ENCODE assay signal across 8 mouse cellular contexts in the genomic region with DNA sequence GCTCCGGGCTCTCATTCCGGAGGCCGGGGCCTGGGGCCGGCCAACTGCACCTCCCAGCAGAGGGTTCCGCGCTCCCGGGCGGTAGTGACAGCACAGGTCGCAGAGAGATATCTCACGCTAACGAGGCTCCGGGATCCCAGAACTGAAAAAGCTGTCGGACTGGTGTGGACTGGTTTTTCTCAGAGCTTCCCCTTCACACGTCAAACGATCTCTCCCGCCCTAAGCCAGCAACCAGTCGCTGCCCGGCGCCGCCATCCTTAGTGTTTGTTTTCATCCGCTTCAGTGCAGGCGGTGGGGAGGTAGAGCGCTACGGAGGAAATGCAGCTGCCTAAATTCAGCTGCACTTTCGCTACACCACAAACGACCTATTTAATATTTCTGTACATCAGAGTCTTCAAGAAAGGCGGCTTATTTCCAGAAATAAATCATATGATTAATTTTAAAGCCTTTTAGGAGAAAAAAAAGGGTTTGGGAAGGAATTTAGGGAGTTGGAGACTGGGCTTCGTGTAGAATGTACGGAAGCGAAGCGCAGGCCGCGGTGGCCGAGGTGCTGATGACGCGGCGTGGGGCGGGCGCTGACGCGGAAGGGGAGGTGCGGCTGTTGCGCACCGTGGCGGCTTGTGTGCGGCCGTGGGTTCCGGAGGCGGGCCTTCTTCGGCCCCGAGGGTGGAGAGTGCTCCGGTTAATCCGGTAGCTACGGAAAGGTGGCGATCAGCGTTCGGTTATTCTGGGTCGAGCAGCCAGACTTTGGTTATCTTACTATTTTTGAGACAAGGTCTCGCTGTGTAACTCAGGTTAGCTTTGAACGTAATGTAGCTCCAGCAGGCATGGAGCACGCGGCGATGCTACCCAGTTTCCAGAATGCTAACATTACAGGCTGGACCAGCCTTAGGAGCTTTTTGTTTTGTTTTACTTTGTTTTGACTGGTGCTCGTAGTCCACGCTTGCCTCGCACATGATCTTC. TPM values are rescaled to one million over a fixed set of nuclear protein-coding genes. Genes with fewer than 3 reads are reported as not detected.
A peak's percentile ranks its signal among the peaks of the same experiment; 100 is the strongest.
DNase-seq lines count a peak whose midpoint lies in the region; ATAC-seq and TF ChIP-seq lines count a peak whose summit lies in the region.

A gene (minus strand): TSS at position 305 of the 963 bp plus-strand sequence.
A gene (plus strand): TSS at position 581 of the 963 bp plus-strand sequence.

- no peaks in the 10 kb centered on the region for H3K9me3 ChIP-seq in CH12.LX (replicated peaks; ENCODE audit: low read length)
- no peaks in the 10 kb centered on the region for H3K9me3 ChIP-seq in forebrain, embryonic 12.5 days
- no peaks in the 10 kb centered on the region for H3K9me3 ChIP-seq in liver, postnatal 0 days (ENCODE audit: low read length)
- no peaks in the 10 kb centered on the region for H3K9me3 ChIP-seq in neural tube, embryonic 14.5 days (ENCODE audit: control insufficient read depth, low read length)

- under 1% methylated on average over 66 of the region's 66 CpGs for WGBS in forebrain, embryonic 12.5 days
- WGBS in large intestine, adult 2 months = under 1% methylated on average over 64 of the region's 66 CpGs
- under 1% methylated on average over 66 of the region's 66 CpGs for WGBS in liver, postnatal 0 days (ENCODE audit: insufficient replicate concordance)
- under 1% methylated on average over 66 of the region's 66 CpGs for WGBS in neural tube, embryonic 14.5 days

- no peak for TF ChIP-seq EP300 in CH12.LX (IDR thresholded peaks at IDR 0.05; ENCODE audit: low read length)
- TF ChIP-seq EP300 in liver, postnatal 0 days (IDR thresholded peaks at IDR 0.05; ENCODE audit: low read depth) = peak; percentile 61; the same call in 1 of the 2 replicates

- H3K4me3 ChIP-seq in CH12.LX (replicated peaks in 1 of 3; ENCODE audit: low read depth in 2 of 3, low read length in 2 of 3, poor library complexity in 1 of 3) = peak within 1 kb of the TSS; percentile 74 to 95 (median 89)
- peak within 1 kb of the TSS; percentile 82 for H3K4me3 ChIP-seq in forebrain, embryonic 12.5 days (replicated peaks)
- peak within 1 kb of the TSS; percentile 96 for H3K4me3 ChIP-seq in liver, postnatal 0 days (ENCODE audit: low read depth, low read length)
- H3K4me3 ChIP-seq in neural tube, embryonic 14.5 days (ENCODE audit: low read depth, low read length) = peak within 1 kb of the TSS; percentile 85

- H3K27ac ChIP-seq in CH12.LX (ENCODE audit: insufficient read depth, low read depth) = peak within 1 kb of the TSS; percentile 64
- peak within 1 kb of the TSS; percentile 71 for H3K27ac ChIP-seq in forebrain, embryonic 12.5 days
- peak within 1 kb of the TSS; percentile 92 for H3K27ac ChIP-seq in liver, postnatal 0 days (ENCODE audit: low read depth)
- peak within 1 kb of the TSS; percentile 70 for H3K27ac ChIP-seq in neural tube, embryonic 14.5 days (ENCODE audit: low read depth, low read length)

- H3K79me2 ChIP-seq in CH12.LX (replicated peaks; ENCODE audit: control insufficient read depth, extremely low read depth, insufficient read depth, poor library complexity, severe bottlenecking) = peaks cover 18% of the 10 kb centered on the region

- intact Hi-C loops in heart, postnatal 10 days (cut with DNase I) = loop anchor here (2.0 kb wide), 1 partner anchor 20 kb away; a partner anchor contains a TSS

- TF ChIP-seq RAD21 in CH12.LX (IDR thresholded peaks at IDR 0.05; ENCODE audit: low read depth, low read length) = no peak; the same call in 1 of the 2 replicates

- dilution Hi-C loops in CH12.LX (cut with MboI; ENCODE audit: extremely low pct_ligation_motif_present, extremely low pct_unique_long_range_greater_than_20kb, low sequenced_read_pairs) = no loop called here

- peak within 1 kb of the TSS; percentile 92 for H3K4me2 ChIP-seq in CH12.LX (ENCODE audit: insufficient read depth, low read depth, poor library complexity, severe bottlenecking)
- peak within 1 kb of the TSS; percentile 68 for H3K4me2 ChIP-seq in forebrain, embryonic 12.5 days
- peak within 1 kb of the TSS; percentile 75 for H3K4me2 ChIP-seq in liver, postnatal 0 days (ENCODE audit: low read depth, low read length)
- peak within 1 kb of the TSS; percentile 88 for H3K4me2 ChIP-seq in neural tube, embryonic 14.5 days (ENCODE audit: low read depth, low read length)

- peak within 1 kb of the TSS; percentile 92 for H3K9ac ChIP-seq in CH12.LX (ENCODE audit: insufficient read depth, low read depth)
- peak within 1 kb of the TSS; percentile 66 for H3K9ac ChIP-seq in forebrain, embryonic 12.5 days
- H3K9ac ChIP-seq in liver, postnatal 0 days (replicated peaks) = peak within 1 kb of the TSS; percentile 98
- peak within 1 kb of the TSS; percentile 70 for H3K9ac ChIP-seq in neural tube, embryonic 14.5 days (replicated peaks; ENCODE audit: low read depth, low read length)

- H3K4me1 ChIP-seq in CH12.LX (ENCODE audit: control insufficient read depth in 1 of 2, insufficient read depth in 2 of 2) = peaks cover 5 to 29% of the 10 kb centered on the region in 2 experiments
- H3K4me1 ChIP-seq in forebrain, embryonic 12.5 days = peaks cover 16% of the 10 kb centered on the region
- H3K4me1 ChIP-seq in liver, postnatal 0 days (ENCODE audit: insufficient read depth) = peaks cover 12% of the 10 kb centered on the region
- H3K4me1 ChIP-seq in neural tube, embryonic 14.5 days (ENCODE audit: control insufficient read depth, insufficient read depth, low read length) = peaks cover 11% of the 10 kb centered on the region

- TF ChIP-seq POLR2A in CH12.LX (IDR thresholded peaks at IDR 0.05; ENCODE audit: low read depth, low read length) = peak; percentile 86

- DNase-seq in CH12.LX (ENCODE audit: extremely low read depth) = peak; percentile 83
- DNase-seq in c-Kit-positive CD71-positive TER-119-negative erythroid progenitor cells, embryonic 14.5 days (ENCODE audit: low read depth) = peak; percentile 83
- DNase-seq in heart, postnatal 10 days = peak; percentile 94 to 95
- peak; percentile 64 for DNase-seq in large intestine, adult 2 months (ENCODE audit: low read depth, low spot score)
- peak; percentile 97 for DNase-seq in liver, postnatal 0 days
- peak; percentile 95 for DNase-seq in testis, postnatal 10 days (ENCODE audit: low spot score)

- TF ChIP-seq CTCF in CH12.LX (conservative IDR thresholded peaks at IDR 0.05 in 1 of 2, IDR thresholded peaks at IDR 0.05 in 1 of 2; ENCODE audit: low read depth in 2 of 2, low read length in 2 of 2) = 0 out of 4 replicates have a peak, but pooled peaks of 1 of the 2 experiments have one; percentile 1
- no peak for TF ChIP-seq CTCF in liver, postnatal 0 days (IDR thresholded peaks at IDR 0.05; ENCODE audit: low read depth)

- H3K27me3 ChIP-seq in CH12.LX (replicated peaks) = no peaks in the 10 kb centered on the region
- no peaks in the 10 kb centered on the region for H3K27me3 ChIP-seq in forebrain, embryonic 12.5 days
- no peaks in the 10 kb centered on the region for H3K27me3 ChIP-seq in liver, postnatal 0 days (ENCODE audit: insufficient read depth, low read length)
- no peaks in the 10 kb centered on the region for H3K27me3 ChIP-seq in neural tube, embryonic 14.5 days (ENCODE audit: control insufficient read depth, insufficient read depth, low read length)

- H3K36me3 ChIP-seq in CH12.LX (replicated peaks in 1 of 2; ENCODE audit: control insufficient read depth in 1 of 2, insufficient read depth in 1 of 2, low read length in 1 of 2) = peaks cover 3 to 11% of the 10 kb centered on the region in 2 experiments
- H3K36me3 ChIP-seq in forebrain, embryonic 12.5 days (replicated peaks) = no peaks in the 10 kb centered on the region
- H3K36me3 ChIP-seq in liver, postnatal 0 days (replicated peaks; ENCODE audit: insufficient read depth, low read length) = no peaks in the 10 kb centered on the region
- H3K36me3 ChIP-seq in neural tube, embryonic 14.5 days (ENCODE audit: control insufficient read depth, insufficient read depth, low read length) = no peaks in the 10 kb centered on the region

- in situ Hi-C loops in CH12.LX (cut with MboI; ENCODE audit: low pct_ligation_motif_present, low pct_unique_long_range_greater_than_20kb, low sequenced_read_pairs) = no loop called here

- peak; percentile 99 for ATAC-seq in forebrain, embryonic 12.5 days (ENCODE audit: low FRiP score)
- peak; percentile 98 for ATAC-seq in liver, postnatal 0 days
- ATAC-seq in neural tube, embryonic 14.5 days (ENCODE audit: low read depth) = peak; percentile 99

TF ChIP-seq in CH12.LX, 34 proteins besides CTCF, POLR2A, EP300 and RAD21 (continues in another document):
- TF ChIP-seq ZC3H11A (IDR thresholded peaks at IDR 0.05; ENCODE audit: low read depth, low read length) (peak; percentile 100), MXI1 (IDR thresholded peaks at IDR 0.05; ENCODE audit: low read depth, low read length) (peak; percentile 88), CHD1 (IDR thresholded peaks at IDR 0.05; ENCODE audit: low read depth, low read length) (no peak), NELFE (IDR thresholded peaks at IDR 0.05; ENCODE audit: low read depth, low read length) (peak; percentile 83), ETS1 (conservative IDR thresholded peaks at IDR 0.05; ENCODE audit: low read depth, low read length) (peak; percentile 44; the same call in 1 of the 2 replicates), ELF1 (IDR thresholded peaks at IDR 0.05; ENCODE audit: low read depth, low read length) (peak; percentile 91), ZMIZ1 (IDR thresholded peaks at IDR 0.05; ENCODE audit: low read depth, low read length) (0 out of 2 replicates have a peak, but pooled peaks have one; percentile 60), MEF2A (IDR thresholded peaks at IDR 0.05; ENCODE audit: borderline replicate concordance, low read depth, low read length) (peak; percentile 50; the same call in 1 of the 2 replicates), USF2 (conservative IDR thresholded peaks at IDR 0.05; ENCODE audit: low read depth, low read length) (no peak)

RNA-seq across cellular contexts. Expression of the first gene that starts in this region (rescaled TPM):
- total RNA-seq in CH12.LX (2012; rRNA removed) (7.3 and 8.5 TPM in 2 replicates), CH12.LX (2014; rRNA removed) (5.8 and 6.0 TPM in 2 replicates)
- 18.0 and 20.7 TPM in 2 replicates for polyA plus RNA-seq in CH12.LX (2012; ENCODE audit: insufficient read length, low read depth)
- polyA plus RNA-seq in forebrain, embryonic 12.5 days (2016; fragmentation: Nextera tagmentation; extraction: Ambion mirVana) = 29.3 and 32.1 TPM in 2 replicates
- total RNA-seq in heart, postnatal 10 days (2021) = 10 to 100 TPM; 37.5 to 39.7 TPM
- 26.3 and 29.6 TPM in 2 replicates for polyA plus RNA-seq in large intestine, adult 2 months (2012; rRNA removed)
- polyA plus RNA-seq in liver, postnatal 0 days (2015; fragmentation: Nextera tagmentation; extraction: Ambion mirVana) = 8.6 and 9.0 TPM in 2 replicates
- polyA plus RNA-seq in neural tube, embryonic 14.5 days (2014; fragmentation: Nextera tagmentation; extraction: Ambion mirVana) = 42.3 and 43.5 TPM in 2 replicates

RNA-seq across cellular contexts. Expression of the second gene that starts in this region (rescaled TPM):
- total RNA-seq in CH12.LX (2012; rRNA removed) = 10.2 and 13.3 TPM in 2 replicates
- 18.2 and 18.8 TPM in 2 replicates for total RNA-seq in CH12.LX (2014; rRNA removed)
- 7.8 and 8.1 TPM in 2 replicates for polyA plus RNA-seq in CH12.LX (2012; ENCODE audit: insufficient read length, low read depth)
- 17.0 and 18.7 TPM in 2 replicates for polyA plus RNA-seq in forebrain, embryonic 12.5 days (2016; fragmentation: Nextera tagmentation; extraction: Ambion mirVana)
- total RNA-seq in heart, postnatal 10 days (2021) = 1 to 10 TPM; 5.2 to 7.8 TPM
- polyA plus RNA-seq in large intestine, adult 2 months (2012; rRNA removed) = 3.3 and 3.4 TPM in 2 replicates
- 7.7 and 8.0 TPM in 2 replicates for polyA plus RNA-seq in liver, postnatal 0 days (2015; fragmentation: Nextera tagmentation; extraction: Ambion mirVana)
- 16.5 and 17.7 TPM in 2 replicates for polyA plus RNA-seq in neural tube, embryonic 14.5 days (2014; fragmentation: Nextera tagmentation; extraction: Ambion mirVana)

Comparison
In these comparisons a context has a peak if more than half of its experiments do, and no peak if none do; other contexts are left out.
1. Peak in every context shown above with its lines: DNase-seq, ATAC-seq, H3K4me3 ChIP-seq and H3K27ac ChIP-seq.
2. RNA of the first gene that starts in this region (total RNA-seq): 37.5 to 39.7 TPM in heart, postnatal 10 days; 5.8 to 8.5 TPM in CH12.LX; every median in the first group is over 4 times any median in the second.